Mouse (Mus musculus): ENCODE measurements at regions not wholly inside any gene's neighbourhood (a gene's known extent, or its start where the extent isn't known, plus 50 kb on each side); places are given as distances from the start of the nearest gene placed in this dataset.
A peak's percentile ranks its signal among the peaks of the same experiment; 100 is the strongest.

GRCm38 (mm10) chr2:48538668-48539341 lies 275.1 kb upstream of the Acvr2a start:
- DNase-seq (ENCODE audit: low spot score) (no peak), ATAC-seq (no peak)
- TF ChIP-seq EP300 (IDR thresholded peaks at IDR 0.05) (no peak), CTCF (IDR thresholded peaks at IDR 0.05) (no peak)
- no peaks in the 10 kb centered on the region for H3K4me1 ChIP-seq (ENCODE audit: insufficient read depth, low read depth, low read length)
- peak overlapping the region; percentile 27; the same call in 1 of the 2 replicates for H3K4me2 ChIP-seq (replicated peaks; ENCODE audit: low read depth, low read length)
- no peak overlapping the region for H3K4me3 ChIP-seq (ENCODE audit: low read depth, low read length)
- WGBS = 67% methylated on average over 13 of the region's 13 CpGs
- no peak overlapping the region for H3K9ac ChIP-seq (replicated peaks; ENCODE audit: low read depth)
- H3K27me3 ChIP-seq (replicated peaks; ENCODE audit: insufficient read depth, low read length) = no peaks in the 10 kb centered on the region
- H3K27ac ChIP-seq (ENCODE audit: low read length) = no peak overlapping the region
- no peaks in the 10 kb centered on the region for H3K36me3 ChIP-seq (ENCODE audit: insufficient read depth, low read length)
- no peaks in the 10 kb centered on the region for H3K9me3 ChIP-seq (ENCODE audit: low read length)

- peak; percentile 77 for ATAC-seq
- no peaks in the 10 kb centered on the region for H3K4me1 ChIP-seq (ENCODE audit: insufficient read depth, low read depth, low read length)
- no peak overlapping the region for H3K4me3 ChIP-seq (ENCODE audit: low read depth, low read length)
- 46% methylated on average over 4 of the region's 4 CpGs for WGBS
- no peaks in the 10 kb centered on the region for H3K36me3 ChIP-seq (ENCODE audit: insufficient read depth, low read length)
- no peaks in the 10 kb centered on the region for H3K9me3 ChIP-seq (ENCODE audit: low read length)
- no peaks in the 10 kb centered on the region for H3K27me3 ChIP-seq (replicated peaks; ENCODE audit: insufficient read depth, low read length)
- H3K9ac ChIP-seq (replicated peaks; ENCODE audit: low read depth) = no peak overlapping the region
- no peak overlapping the region for H3K4me2 ChIP-seq (replicated peaks; ENCODE audit: low read depth, low read length)
- H3K27ac ChIP-seq (ENCODE audit: low read length) = no peak overlapping the region
- peak; percentile 50 for DNase-seq (ENCODE audit: low spot score)
- TF ChIP-seq CTCF (IDR thresholded peaks at IDR 0.05) (no peak), EP300 (IDR thresholded peaks at IDR 0.05) (no peak)
Measured at GRCm38 (mm10) chr2:48539465-48540055, 274.3 kb upstream of the Acvr2a start.

- Histone ChIP-seq H3K4me2 (replicated peaks; ENCODE audit: low read depth, low read length) (no peak overlapping the region), H3K27ac (ENCODE audit: low read length) (no peak overlapping the region), H3K4me1 (ENCODE audit: insufficient read depth, low read depth, low read length) (no peaks in the 10 kb centered on the region), H3K4me3 (ENCODE audit: low read depth, low read length) (no peak overlapping the region), H3K9ac (replicated peaks; ENCODE audit: low read depth) (no peak overlapping the region), H3K36me3 (ENCODE audit: insufficient read depth, low read length) (no peaks in the 10 kb centered on the region), H3K9me3 (ENCODE audit: low read length) (no peaks in the 10 kb centered on the region), H3K27me3 (replicated peaks; ENCODE audit: insufficient read depth, low read length) (no peaks in the 10 kb centered on the region)
- 58% methylated on average over 4 of the region's 4 CpGs for WGBS
- DNase-seq (ENCODE audit: low spot score) (no peak), ATAC-seq (no peak)
- no peak for TF ChIP-seq EP300 (IDR thresholded peaks at IDR 0.05)
- no peak for TF ChIP-seq CTCF (IDR thresholded peaks at IDR 0.05)
Measured at GRCm38 (mm10) chr2:48544377-48544776, 269.5 kb upstream of the Acvr2a start.

GRCm38 (mm10) chr2:48545072-48545471 lies 268.8 kb upstream of the Acvr2a start:
- Histone ChIP-seq H3K4me1 (ENCODE audit: insufficient read depth, low read depth, low read length) (no peaks in the 10 kb centered on the region), H3K4me2 (replicated peaks; ENCODE audit: low read depth, low read length) (no peak overlapping the region), H3K9ac (replicated peaks; ENCODE audit: low read depth) (no peak overlapping the region), H3K36me3 (ENCODE audit: insufficient read depth, low read length) (no peaks in the 10 kb centered on the region), H3K9me3 (ENCODE audit: low read length) (no peaks in the 10 kb centered on the region), H3K4me3 (ENCODE audit: low read depth, low read length) (no peak overlapping the region), H3K27ac (ENCODE audit: low read length) (no peak overlapping the region), H3K27me3 (replicated peaks; ENCODE audit: insufficient read depth, low read length) (no peaks in the 10 kb centered on the region)
- WGBS = 68% methylated on average over 4 of the region's 4 CpGs
- no peak for ATAC-seq
- TF ChIP-seq CTCF (IDR thresholded peaks at IDR 0.05) = no peak
- TF ChIP-seq EP300 (IDR thresholded peaks at IDR 0.05) = no peak
- DNase-seq (ENCODE audit: low spot score) = no peak

GRCm38 (mm10) chr2:48545679-48546078 lies 268.2 kb upstream of the Acvr2a start:
- no peaks in the 10 kb centered on the region for H3K4me1 ChIP-seq (ENCODE audit: insufficient read depth, low read depth, low read length)
- no peak overlapping the region for H3K4me2 ChIP-seq (replicated peaks; ENCODE audit: low read depth, low read length)
- no peaks in the 10 kb centered on the region for H3K27me3 ChIP-seq (replicated peaks; ENCODE audit: insufficient read depth, low read length)
- no peak overlapping the region for H3K4me3 ChIP-seq (ENCODE audit: low read depth, low read length)
- H3K9me3 ChIP-seq (ENCODE audit: low read length) = no peaks in the 10 kb centered on the region
- no peak overlapping the region for H3K9ac ChIP-seq (replicated peaks; ENCODE audit: low read depth)
- no peak for TF ChIP-seq EP300 (IDR thresholded peaks at IDR 0.05)
- TF ChIP-seq CTCF (IDR thresholded peaks at IDR 0.05) = no peak
- WGBS = 76% methylated on average over 4 of the region's 4 CpGs
- H3K27ac ChIP-seq (ENCODE audit: low read length) = no peak overlapping the region
- DNase-seq (ENCODE audit: low spot score) (no peak), ATAC-seq (no peak)
- H3K36me3 ChIP-seq (ENCODE audit: insufficient read depth, low read length) = no peaks in the 10 kb centered on the region

GRCm38 (mm10) chr2:48546194-48546593 lies 267.7 kb upstream of the Acvr2a start:
- H3K27me3 ChIP-seq (replicated peaks; ENCODE audit: insufficient read depth, low read length) = no peaks in the 10 kb centered on the region
- TF ChIP-seq EP300 (IDR thresholded peaks at IDR 0.05) (no peak), CTCF (IDR thresholded peaks at IDR 0.05) (no peak)
- ATAC-seq = no peak
- H3K4me2 ChIP-seq (replicated peaks; ENCODE audit: low read depth, low read length) = no peak overlapping the region
- no peak overlapping the region for H3K4me3 ChIP-seq (ENCODE audit: low read depth, low read length)
- no peak overlapping the region for H3K27ac ChIP-seq (ENCODE audit: low read length)
- H3K9ac ChIP-seq (replicated peaks; ENCODE audit: low read depth) = no peak overlapping the region
- H3K9me3 ChIP-seq (ENCODE audit: low read length) = no peaks in the 10 kb centered on the region
- no peaks in the 10 kb centered on the region for H3K4me1 ChIP-seq (ENCODE audit: insufficient read depth, low read depth, low read length)
- H3K36me3 ChIP-seq (ENCODE audit: insufficient read depth, low read length) = no peaks in the 10 kb centered on the region
- 84% methylated on average over 4 of the region's 4 CpGs for WGBS
- DNase-seq (ENCODE audit: low spot score) = no peak
